Comparison of ENCODE assay signal across 15 mouse cellular contexts in the genomic region with DNA sequence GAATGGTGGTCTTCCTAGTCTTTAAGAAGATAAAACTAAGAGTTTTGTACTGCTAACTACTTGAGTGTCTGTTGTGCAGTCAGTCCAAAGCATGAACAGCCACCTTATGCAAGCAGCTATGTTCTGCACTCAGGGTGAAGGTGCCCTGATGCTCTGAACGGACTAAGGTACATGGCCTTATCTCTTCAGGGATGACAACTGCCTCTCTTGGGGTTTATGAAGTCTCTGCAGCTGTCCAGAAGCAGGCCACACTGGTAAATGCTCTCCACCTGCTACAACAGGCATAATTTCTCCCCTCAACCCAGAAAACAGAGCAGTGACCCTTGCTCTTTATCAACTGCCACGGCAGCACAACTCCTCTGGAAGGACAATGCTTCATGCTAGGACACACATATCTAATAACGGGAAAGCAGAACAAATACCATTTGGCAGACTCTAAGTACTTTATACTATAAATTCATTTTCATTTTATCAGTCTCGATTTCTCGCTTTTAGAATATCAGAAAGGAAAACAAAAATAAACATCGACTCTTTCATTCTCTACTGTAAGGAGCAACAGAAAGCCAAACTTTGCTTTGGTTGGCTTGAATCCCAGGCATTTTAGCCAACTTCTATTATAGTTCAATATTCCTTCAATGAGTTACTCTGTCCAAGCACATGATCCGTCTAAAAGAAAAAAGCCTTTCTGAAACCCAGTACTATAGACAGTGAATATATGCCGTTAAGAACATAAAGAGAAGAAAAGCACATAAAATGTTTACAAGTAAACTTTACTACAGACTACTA. TPM values are rescaled to one million over a fixed set of nuclear protein-coding genes. Genes with fewer than 3 reads are reported as not detected.
DNase-seq lines count a peak whose midpoint lies in the region; ATAC-seq and TF ChIP-seq lines count a peak whose summit lies in the region.
"Had no signal": no experiment of that assay in that cellular context is flagged by ENCODE, and none has a peak within 500 bp of the region (broad histone marks: within the 10 kb centered on the region; RNA-seq: fewer than 3 reads in every experiment).

No protein-coding gene starts in this region.

- 75% methylated on average over 8 of the region's 8 CpGs for WGBS in hindbrain, embryonic 10.5 days
- 66% methylated on average over 8 of the region's 8 CpGs for WGBS in hindbrain, embryonic 13.5 days
- 10% methylated on average over 8 of the region's 8 CpGs for WGBS in liver, adult 2 months
- WGBS in forebrain, embryonic 16.5 days: 64% methylated on average over 8 of the region's 8 CpGs

- H3K27me3 ChIP-seq in hindbrain, embryonic 10.5 days (ENCODE audit: insufficient read depth, poor library complexity, severe bottlenecking): peaks cover 32% of the 10 kb centered on the region
- H3K27me3 ChIP-seq in hindbrain, embryonic 13.5 days: 0 out of 2 replicates have a peak, but pooled peaks cover 3% of the 10 kb centered on the region
- no peaks in the 10 kb centered on the region for H3K27me3 ChIP-seq in MEL (ENCODE audit: control insufficient read depth in 1 of 2, insufficient read depth in 2 of 2, low read length in 2 of 2)
- H3K27me3 ChIP-seq in liver, adult 2 months (ENCODE audit: control insufficient read depth, insufficient read depth, low read length): no peaks in the 10 kb centered on the region
- no peaks in the 10 kb centered on the region for H3K27me3 ChIP-seq in forebrain, embryonic 16.5 days (replicated peaks; ENCODE audit: control insufficient read depth, insufficient read depth, low read length)

- DNase-seq in adrenal gland, postnatal 10 days: peak; percentile 24
- no peak for DNase-seq in adrenal gland, postnatal 4 days (ENCODE audit: low spot score in 2 of 2)
- no peak for DNase-seq in hindbrain, embryonic 10.5 days (ENCODE audit: low spot score)
- no peak for DNase-seq in MEL (ENCODE audit: low read depth, low spot score)
- DNase-seq in liver, adult 2 months (ENCODE audit: extremely low read depth, low read depth, low spot score): peak; percentile 79
- DNase-seq in thymus, postnatal 0 days (ENCODE audit: low spot score): no peak
- DNase-seq: cerebellum, adult 8-10 months; gastrocnemius, postnatal 36 days; thymus, adult 2 months had no signal

- H3K79me2 ChIP-seq in MEL (ENCODE audit: control insufficient read depth, insufficient read depth, low read length, poor library complexity): peaks cover 19% of the 10 kb centered on the region
- H3K79me2 ChIP-seq in liver, adult 2 months (ENCODE audit: control insufficient read depth, insufficient read depth, low read length): peaks cover 6% of the 10 kb centered on the region; the same call in 1 of the 2 replicates

- TF ChIP-seq EP300 in MEL (IDR thresholded peaks at IDR 0.05; ENCODE audit: low read depth in 1 of 2, low read length in 2 of 2): 0 out of 4 replicates have a peak, but pooled peaks of 1 of the 2 experiments have one; percentile 34

- 0 out of 2 replicates have a peak overlapping the region, but pooled peaks have one; percentile 18 for H3K27ac ChIP-seq in hindbrain, embryonic 10.5 days
- no peak overlapping the region for H3K27ac ChIP-seq in hindbrain, embryonic 13.5 days
- no peak overlapping the region for H3K27ac ChIP-seq in MEL (ENCODE audit: control insufficient read depth, low read depth, low read length)
- peak overlapping the region; percentile 21; the same call in 1 of the 2 replicates for H3K27ac ChIP-seq in liver, adult 2 months (replicated peaks; ENCODE audit: insufficient read depth, low read depth, low read length)
- H3K27ac ChIP-seq in forebrain, embryonic 16.5 days (ENCODE audit: low read length): no peak overlapping the region
- H3K27ac ChIP-seq: hindbrain, embryonic 15.5 days; kidney, postnatal 0 days; macrophage had no signal

- no peak for TF ChIP-seq POLR2A in MEL (IDR thresholded peaks at IDR 0.05; ENCODE audit: control insufficient read depth in 1 of 2, insufficient read depth in 1 of 2, low read depth in 1 of 2, low read length in 2 of 2, poor library complexity in 1 of 2)
- TF ChIP-seq POLR2A in liver, adult 2 months (IDR thresholded peaks at IDR 0.05; ENCODE audit: extremely low read depth, insufficient read depth, low read length): no peak

- TF ChIP-seq CTCF in MEL (IDR thresholded peaks at IDR 0.05 in 2 of 3, conservative IDR thresholded peaks at IDR 0.05 in 1 of 3; ENCODE audit: control insufficient read depth in 1 of 3, insufficient read depth in 1 of 3, low read depth in 2 of 3, low read length in 3 of 3, poor library complexity in 1 of 3, severe bottlenecking in 1 of 3): no peak
- no peak for TF ChIP-seq CTCF in liver, adult 2 months (IDR thresholded peaks at IDR 0.05; ENCODE audit: low read depth, low read length)

- no peak for ATAC-seq in hindbrain, embryonic 13.5 days (ENCODE audit: low FRiP score)
- no peak for ATAC-seq in forebrain, embryonic 16.5 days
- ATAC-seq: forebrain, embryonic 14.5 days had no signal

- peaks cover 53% of the 10 kb centered on the region for H3K4me1 ChIP-seq in hindbrain, embryonic 10.5 days (replicated peaks)
- peaks cover 36% of the 10 kb centered on the region for H3K4me1 ChIP-seq in hindbrain, embryonic 13.5 days (replicated peaks)
- H3K4me1 ChIP-seq in MEL (ENCODE audit: control insufficient read depth in 1 of 2, insufficient read depth in 2 of 2, low read length in 2 of 2): peaks cover 20 to 23% of the 10 kb centered on the region in 2 experiments
- peaks cover 16% of the 10 kb centered on the region for H3K4me1 ChIP-seq in liver, adult 2 months (ENCODE audit: control insufficient read depth, insufficient read depth, low read length)
- H3K4me1 ChIP-seq in forebrain, embryonic 16.5 days (replicated peaks; ENCODE audit: control insufficient read depth, insufficient read depth, low read length): peaks cover 24% of the 10 kb centered on the region

- H3K4me2 ChIP-seq in hindbrain, embryonic 13.5 days: no peak overlapping the region
- no peak overlapping the region for H3K4me2 ChIP-seq in forebrain, embryonic 16.5 days (ENCODE audit: low read length)
- H3K4me2 ChIP-seq: hindbrain, embryonic 15.5 days had no signal

- TF ChIP-seq RAD21 in MEL (IDR thresholded peaks at IDR 0.05; ENCODE audit: low read depth, low read length): no peak

- no peak overlapping the region for H3K9ac ChIP-seq in hindbrain, embryonic 13.5 days
- no peak overlapping the region for H3K9ac ChIP-seq in MEL (ENCODE audit: control insufficient read depth, low read depth, low read length, poor library complexity, severe bottlenecking)
- no peak overlapping the region for H3K9ac ChIP-seq in liver, adult 2 months (ENCODE audit: low read depth, low read length)
- H3K9ac ChIP-seq in forebrain, embryonic 16.5 days (replicated peaks; ENCODE audit: low read depth, low read length): no peak overlapping the region
- H3K9ac ChIP-seq: hindbrain, embryonic 15.5 days had no signal

- H3K36me3 ChIP-seq in hindbrain, embryonic 10.5 days: no peaks in the 10 kb centered on the region
- H3K36me3 ChIP-seq in hindbrain, embryonic 13.5 days: no peaks in the 10 kb centered on the region
- peaks cover 0 to 27% of the 10 kb centered on the region in 2 experiments; a peak in 2 of 4 replicates for H3K36me3 ChIP-seq in MEL (ENCODE audit: control insufficient read depth in 1 of 2, insufficient read depth in 2 of 2, low read length in 2 of 2)
- H3K36me3 ChIP-seq in liver, adult 2 months (ENCODE audit: control insufficient read depth, insufficient read depth, low read length): no peaks in the 10 kb centered on the region
- no peaks in the 10 kb centered on the region for H3K36me3 ChIP-seq in forebrain, embryonic 16.5 days (ENCODE audit: control insufficient read depth, insufficient read depth)
- H3K36me3 ChIP-seq: hindbrain, embryonic 15.5 days had no signal

- no peak overlapping the region for H3K4me3 ChIP-seq in hindbrain, embryonic 10.5 days
- no peak overlapping the region for H3K4me3 ChIP-seq in hindbrain, embryonic 13.5 days
- no peak overlapping the region for H3K4me3 ChIP-seq in MEL (ENCODE audit: control insufficient read depth in 1 of 2, insufficient read depth in 1 of 2, low read depth in 2 of 2, low read length in 2 of 2)
- no peak overlapping the region for H3K4me3 ChIP-seq in liver, adult 2 months (ENCODE audit: insufficient read depth, low read depth, low read length)
- H3K4me3 ChIP-seq in forebrain, embryonic 16.5 days (replicated peaks; ENCODE audit: low read length): no peak overlapping the region
- H3K4me3 ChIP-seq: hindbrain, embryonic 15.5 days had no signal

- no peaks in the 10 kb centered on the region for H3K9me3 ChIP-seq in hindbrain, embryonic 10.5 days
- no peaks in the 10 kb centered on the region for H3K9me3 ChIP-seq in hindbrain, embryonic 13.5 days
- no peaks in the 10 kb centered on the region for H3K9me3 ChIP-seq in MEL (replicated peaks; ENCODE audit: insufficient read depth, low read length)
- H3K9me3 ChIP-seq in forebrain, embryonic 16.5 days (ENCODE audit: control insufficient read depth, low read length): no peaks in the 10 kb centered on the region
- H3K9me3 ChIP-seq: hindbrain, embryonic 15.5 days had no signal

TF ChIP-seq in MEL, 35 proteins besides CTCF, POLR2A, EP300 and RAD21:
- TF ChIP-seq MAZ (IDR thresholded peaks at IDR 0.05; ENCODE audit: low read depth, low read length): no peak
- no peak for TF ChIP-seq BHLHE40 (IDR thresholded peaks at IDR 0.05; ENCODE audit: borderline replicate concordance, low read depth, low read length)
- TF ChIP-seq E2F4 (IDR thresholded peaks at IDR 0.05; ENCODE audit: borderline replicate concordance, low read depth, low read length): no peak
- TF ChIP-seq CHD1 (IDR thresholded peaks at IDR 0.05; ENCODE audit: low read depth, low read length): peak; percentile 59; the same call in 1 of the 2 replicates
- TF ChIP-seq TAL1 (IDR thresholded peaks at IDR 0.05; ENCODE audit: low read length): no peak

RNA-seq across cellular contexts. Expression of gene Fbxw4, which starts 3.1 kb away (rescaled TPM):
- total RNA-seq in adrenal gland, postnatal 10 days (2021): 10 to 100 TPM; 33.8 to 37.1 TPM
- total RNA-seq in adrenal gland, postnatal 4 days (2021): 10 to 100 TPM; 29.3 to 31.6 TPM
- polyA plus RNA-seq in hindbrain, embryonic 10.5 days (2016; fragmentation: Nextera tagmentation; extraction: Ambion mirVana): 1.8 and 5.5 TPM in 2 replicates
- 3.6 and 4.2 TPM in 2 replicates for polyA plus RNA-seq in hindbrain, embryonic 13.5 days (2015; fragmentation: Nextera tagmentation; extraction: Ambion mirVana)
- total RNA-seq in MEL (2012; rRNA removed): 9.4 and 12.4 TPM in 2 replicates
- 10 to 100 TPM in 1 of 2 experiments, not detected in 1; 45.3 TPM for polyA plus RNA-seq in MEL (2012; ENCODE audit: insufficient read depth in 1 of 2, insufficient read length in 2 of 2, low read depth in 1 of 2, low replicate concordance in 2 of 2, missing spikeins in 1 of 2)
- total RNA-seq in liver, adult 2 months (2014; rRNA removed): 10.0 and 14.6 TPM in 2 replicates
- polyA plus RNA-seq in liver, adult 2 months (2012; rRNA removed): 41.5 and 44.6 TPM in 2 replicates
- polyA plus RNA-seq in thymus, postnatal 0 days (2015; fragmentation: Nextera tagmentation; extraction: Ambion mirVana): 23.0 and 24.5 TPM in 2 replicates
- 3.2 and 5.7 TPM in 2 replicates for polyA plus RNA-seq in forebrain, embryonic 16.5 days (2015; fragmentation: Nextera tagmentation; extraction: Ambion mirVana)

Comparison
In these comparisons a context has a peak if more than half of its experiments do, and no peak if none do; other contexts are left out.
1. DNase-seq: peak in adrenal gland, postnatal 10 days (single experiment) and liver, adult 2 months (single experiment); none in adrenal gland, postnatal 4 days (0 of 2), hindbrain, embryonic 10.5 days (single experiment), MEL (single experiment) and thymus, postnatal 0 days (single experiment).
2. H3K27ac ChIP-seq: peak in hindbrain, embryonic 10.5 days (single experiment) and liver, adult 2 months (single experiment); none in hindbrain, embryonic 13.5 days (single experiment), MEL (single experiment) and forebrain, embryonic 16.5 days (single experiment).